Comparison of ENCODE assay signal across 8 mouse cellular contexts in genomic region chr5:106459120-106459641, GRCm38 (mm10). TPM values are rescaled to one million over a fixed set of nuclear protein-coding genes. Genes with fewer than 3 reads are reported as not detected.
DNase-seq lines count a peak whose midpoint lies in the region; ATAC-seq and TF ChIP-seq lines count a peak whose summit lies in the region.

No protein-coding gene starts in this region.

- ATAC-seq in kidney, embryonic 16.5 days (ENCODE audit: low FRiP score, low TSS enrichment) = no peak
- no peak for ATAC-seq in hindbrain, embryonic 15.5 days (ENCODE audit: low FRiP score, low read depth)
- ATAC-seq in neural tube, embryonic 12.5 days (ENCODE audit: low FRiP score, low read depth) = no peak

- H3K4me2 ChIP-seq in kidney, embryonic 16.5 days (replicated peaks; ENCODE audit: low read depth, low read length) = peak overlapping the region; percentile 76; the same call in 1 of the 2 replicates
- peak overlapping the region; percentile 61 for H3K4me2 ChIP-seq in hindbrain, embryonic 15.5 days
- H3K4me2 ChIP-seq in neural tube, embryonic 12.5 days (replicated peaks) = peak overlapping the region; percentile 82

- peaks cover 96% of the 10 kb centered on the region for H3K27me3 ChIP-seq in kidney, embryonic 16.5 days (ENCODE audit: insufficient read depth, low read length)
- H3K27me3 ChIP-seq in embryonic facial prominence, embryonic 10.5 days (replicated peaks; ENCODE audit: low read depth, poor library complexity, severe bottlenecking) = peaks cover 100% of the 10 kb centered on the region
- peaks cover 81% of the 10 kb centered on the region for H3K27me3 ChIP-seq in hindbrain, embryonic 15.5 days
- H3K27me3 ChIP-seq in neural tube, embryonic 12.5 days (replicated peaks) = peaks cover 89% of the 10 kb centered on the region

- intact Hi-C loops in gastrocnemius, postnatal 14 days (cut with DNase I; ENCODE audit: low total_unique reads) = no loop called here

- no peak for TF ChIP-seq CTCF in layer of hippocampus, adult 2 months (conservative IDR thresholded peaks at IDR 0.05)

- DNase-seq in kidney, adult 9 months = no peak
- peak; percentile 61 for DNase-seq in embryonic facial prominence, embryonic 10.5 days (ENCODE audit: low spot score)
- DNase-seq in left cerebral cortex, adult 11 months (ENCODE audit: low spot score) = no peak
- DNase-seq in gastrocnemius, postnatal 14 days = no peak
- no peak for DNase-seq in layer of hippocampus, adult 2 months (ENCODE audit: low spot score in 2 of 2)

- no peak overlapping the region for H3K9ac ChIP-seq in kidney, embryonic 16.5 days (replicated peaks; ENCODE audit: low read length)
- H3K9ac ChIP-seq in hindbrain, embryonic 15.5 days = no peak overlapping the region
- 0 out of 2 replicates have a peak overlapping the region, but pooled peaks have one; percentile 38 for H3K9ac ChIP-seq in neural tube, embryonic 12.5 days

- H3K4me3 ChIP-seq in kidney, embryonic 16.5 days (ENCODE audit: low read length) = peak overlapping the region; percentile 51
- peak overlapping the region; percentile 62 for H3K4me3 ChIP-seq in embryonic facial prominence, embryonic 10.5 days
- peak overlapping the region; percentile 39 for H3K4me3 ChIP-seq in hindbrain, embryonic 15.5 days
- peak overlapping the region; percentile 47 for H3K4me3 ChIP-seq in neural tube, embryonic 12.5 days
- no peak overlapping the region for H3K4me3 ChIP-seq in layer of hippocampus, adult 2 months

- no peaks in the 10 kb centered on the region for H3K36me3 ChIP-seq in kidney, embryonic 16.5 days (ENCODE audit: insufficient read depth, low read length)
- no peaks in the 10 kb centered on the region for H3K36me3 ChIP-seq in embryonic facial prominence, embryonic 10.5 days (replicated peaks)
- no peaks in the 10 kb centered on the region for H3K36me3 ChIP-seq in hindbrain, embryonic 15.5 days
- H3K36me3 ChIP-seq in neural tube, embryonic 12.5 days = no peaks in the 10 kb centered on the region

- peaks cover 14% of the 10 kb centered on the region for H3K4me1 ChIP-seq in kidney, embryonic 16.5 days (ENCODE audit: insufficient read depth, low read length)
- H3K4me1 ChIP-seq in embryonic facial prominence, embryonic 10.5 days = peaks cover 25% of the 10 kb centered on the region
- H3K4me1 ChIP-seq in hindbrain, embryonic 15.5 days (replicated peaks) = peaks cover 22% of the 10 kb centered on the region
- H3K4me1 ChIP-seq in neural tube, embryonic 12.5 days = peaks cover 22% of the 10 kb centered on the region

- H3K27ac ChIP-seq in kidney, embryonic 16.5 days (ENCODE audit: low read length) = no peak overlapping the region
- H3K27ac ChIP-seq in embryonic facial prominence, embryonic 10.5 days (replicated peaks) = no peak overlapping the region
- H3K27ac ChIP-seq in hindbrain, embryonic 15.5 days (replicated peaks) = no peak overlapping the region
- H3K27ac ChIP-seq in neural tube, embryonic 12.5 days = peak overlapping the region; percentile 22; the same call in 1 of the 2 replicates
- H3K27ac ChIP-seq in layer of hippocampus, adult 2 months = no peak overlapping the region

- no peaks in the 10 kb centered on the region for H3K9me3 ChIP-seq in kidney, embryonic 16.5 days (ENCODE audit: low read length)
- H3K9me3 ChIP-seq in embryonic facial prominence, embryonic 10.5 days = no peaks in the 10 kb centered on the region
- no peaks in the 10 kb centered on the region for H3K9me3 ChIP-seq in hindbrain, embryonic 15.5 days
- no peaks in the 10 kb centered on the region for H3K9me3 ChIP-seq in neural tube, embryonic 12.5 days

- 0% methylated on average over 31 of the region's 31 CpGs for WGBS in kidney, embryonic 16.5 days
- under 1% methylated on average over 31 of the region's 31 CpGs for WGBS in embryonic facial prominence, embryonic 10.5 days
- under 1% methylated on average over 31 of the region's 31 CpGs for WGBS in hindbrain, embryonic 15.5 days
- under 1% methylated on average over 31 of the region's 31 CpGs for WGBS in neural tube, embryonic 12.5 days

RNA-seq across cellular contexts. Expression of gene Barhl2, which starts 1.2 kb away (rescaled TPM):
- not detected in 2 replicates for polyA plus RNA-seq in kidney, embryonic 16.5 days (2015; fragmentation: Nextera tagmentation; extraction: Ambion mirVana)
- 0.13 and 0.14 TPM in 2 replicates for polyA plus RNA-seq in embryonic facial prominence, embryonic 10.5 days (2016; fragmentation: Nextera tagmentation; extraction: Ambion mirVana)
- polyA plus RNA-seq in hindbrain, embryonic 15.5 days (2015; fragmentation: Nextera tagmentation; extraction: Ambion mirVana) = 1.6 and 2.2 TPM in 2 replicates
- 2.9 and 3.4 TPM in 2 replicates for polyA plus RNA-seq in neural tube, embryonic 12.5 days (2016; fragmentation: Nextera tagmentation; extraction: Ambion mirVana)
- not detected for total RNA-seq in gastrocnemius, postnatal 14 days (2021)
- total RNA-seq in layer of hippocampus, adult 2 months (2021) = not detected
